Mouse (Mus musculus) c-Kit-positive CD71-positive TER-119-negative erythroid progenitor cells, embryonic 14.5 days (primary cell): Measurements from ENCODE around the gene Hsf2bp.
"Not testable (repeated sequence)": the region's sequence is repeated elsewhere in the genome, so short reads cannot be mapped to it uniquely, and the experiment has no call there.

Experiments used
- DNase-seq: peaks from one replicate; pipeline ENCODE4 v3.0.0-alpha.2; 2013; ENCODE audit warnings: low read depth

The Hsf2bp gene

DNA sequence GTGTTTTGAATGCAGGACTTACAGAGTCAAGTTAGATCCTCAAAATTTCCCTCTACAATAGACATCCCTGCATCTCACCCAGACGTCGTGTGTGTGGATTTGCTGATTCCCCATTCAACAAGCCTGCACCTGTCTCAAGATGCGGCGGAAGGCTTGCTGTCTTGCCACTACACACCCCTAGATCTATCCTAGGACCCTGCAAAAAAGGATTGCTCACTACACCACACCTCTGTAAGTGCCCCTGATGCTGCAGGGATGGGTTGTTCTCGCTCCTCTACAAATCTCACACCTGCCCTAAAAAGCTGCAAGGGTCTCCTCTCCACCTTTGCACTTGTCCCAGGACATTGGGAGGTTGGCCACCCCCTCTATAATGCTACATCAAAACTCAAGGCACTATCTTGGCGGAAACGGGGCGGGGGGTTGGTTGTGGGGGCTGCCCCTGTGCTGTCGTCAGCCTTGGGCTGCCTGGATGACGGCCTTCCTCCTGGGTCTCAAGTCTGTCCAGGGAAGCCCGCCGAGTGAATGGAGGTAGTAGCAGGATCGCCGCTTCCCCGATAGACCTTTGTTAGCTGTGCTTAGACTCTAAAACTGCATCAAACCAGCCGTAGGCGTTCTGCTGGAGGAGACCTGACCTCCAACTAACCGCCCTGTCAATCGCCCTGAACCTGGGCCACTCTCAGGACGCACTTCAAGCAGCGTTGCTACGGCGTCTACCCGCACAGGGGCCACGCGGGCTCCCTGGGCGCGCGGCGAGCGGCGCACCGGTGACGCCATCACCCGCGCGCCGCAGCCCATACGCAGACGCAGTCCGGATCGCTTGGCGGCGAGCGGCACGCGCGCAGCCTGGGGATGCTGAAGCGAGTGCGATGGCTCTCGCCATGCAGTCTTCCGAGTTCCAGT lies at the start of gene Hsf2bp, which contains the start of gene Rrp1b:
Hsf2bp (minus strand) TSS at position 741 of the 900 bp plus-strand sequence.
Rrp1b (plus strand) TSS at position 492 of the 900 bp plus-strand sequence.
- peak; percentile 59 for DNase-seq

DNA sequence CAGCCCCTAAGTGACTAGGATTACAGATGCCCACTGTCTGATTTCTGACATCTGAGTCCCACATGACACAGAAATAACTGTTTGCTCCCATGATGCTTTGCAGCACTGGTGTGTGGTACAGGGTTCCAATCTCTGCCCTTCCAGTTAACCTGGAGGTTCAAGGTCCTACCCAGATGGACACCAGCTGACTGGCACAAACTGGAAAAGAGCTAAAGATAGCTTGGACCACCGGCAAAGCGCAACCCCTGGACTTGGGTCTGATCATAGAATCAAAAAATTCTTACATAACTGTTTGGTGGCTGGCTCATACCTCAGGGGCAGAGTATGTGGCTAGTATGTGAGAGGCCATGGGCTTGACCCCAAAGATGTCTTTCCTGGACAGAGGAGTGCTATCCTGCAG lies 47.2 kb upstream of the Hsf2bp start:
- no peak for DNase-seq

DNA sequence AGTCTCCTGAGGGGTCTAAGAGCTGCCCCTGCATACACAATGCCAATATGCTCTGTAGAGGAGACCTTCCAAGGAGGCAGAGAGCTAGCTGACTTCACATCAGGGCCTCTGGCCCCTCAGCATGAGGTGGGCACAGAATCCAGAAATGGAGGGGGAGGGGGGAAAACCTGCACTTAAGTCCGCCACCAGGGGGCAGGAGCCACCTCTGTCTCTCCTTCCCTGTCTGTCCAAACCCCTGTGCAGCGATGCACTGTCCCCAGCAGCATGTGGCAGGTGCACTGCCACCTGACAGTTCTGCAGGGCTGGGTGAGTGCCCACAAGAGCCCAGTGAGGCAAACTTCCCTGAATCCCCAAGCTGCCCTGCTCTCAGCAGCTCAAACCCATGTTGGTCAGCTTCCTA lies 39.0 kb upstream of the Hsf2bp start:
- no peak for DNase-seq

DNA sequence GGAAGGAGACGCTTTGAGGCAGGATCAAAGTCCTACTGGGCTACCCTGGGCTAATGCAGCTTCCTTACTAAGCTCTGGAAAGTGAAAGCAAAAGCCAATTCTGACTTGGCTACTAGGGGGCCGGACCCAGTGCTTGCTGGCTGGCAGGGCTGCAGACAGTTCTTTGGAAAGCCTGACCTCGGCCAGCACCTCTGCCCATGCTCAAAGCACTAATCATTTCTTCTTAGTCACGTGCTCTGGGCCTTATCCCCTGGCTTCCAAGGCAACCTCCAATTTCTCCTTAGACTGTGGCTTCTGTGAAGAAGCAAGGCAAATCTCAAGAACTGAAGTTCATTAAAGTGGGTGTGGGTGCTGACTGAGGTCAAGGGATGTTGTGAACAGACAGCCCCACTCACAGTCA lies 38.5 kb upstream of the Hsf2bp start:
- DNase-seq: no peak

DNA sequence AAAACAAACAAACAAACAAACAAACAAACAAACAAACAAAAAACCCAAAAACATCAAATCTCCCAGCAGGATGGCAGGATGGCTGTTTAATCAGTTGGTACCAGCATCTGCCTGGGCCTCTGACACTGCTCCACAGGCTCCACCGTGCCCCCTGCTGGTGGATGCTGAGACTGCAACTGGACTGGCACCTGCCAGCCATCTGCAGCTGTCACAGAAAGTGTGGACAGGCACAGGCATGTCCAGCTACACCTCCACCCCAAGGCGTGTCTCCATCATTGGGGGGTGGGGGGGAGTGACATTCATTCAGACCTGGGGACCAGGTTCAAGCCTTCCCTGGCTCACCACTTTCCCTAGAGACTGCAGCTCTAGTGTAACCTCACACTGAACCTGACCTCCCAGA lies 37.2 kb upstream of the Hsf2bp start:
- DNase-seq: peak; percentile 61

DNA sequence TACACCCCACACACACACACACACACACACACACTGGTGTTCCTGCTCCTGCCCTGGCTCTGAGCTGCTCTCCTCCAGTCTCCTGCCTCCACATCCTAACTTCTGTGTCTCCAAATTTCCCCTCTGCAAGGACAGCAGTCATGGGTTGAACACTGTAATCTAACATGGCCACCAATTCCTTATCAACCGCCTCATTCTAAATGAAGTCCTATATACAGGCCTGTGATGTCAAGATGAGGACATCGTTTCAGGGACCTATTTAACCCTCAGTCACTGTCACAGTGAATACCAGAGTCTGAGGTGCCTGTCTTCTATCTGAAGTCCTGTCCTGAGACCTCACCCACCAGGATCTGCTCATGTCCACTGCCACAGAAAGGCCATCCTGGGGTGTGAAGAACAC lies 32.7 kb upstream of the Hsf2bp start:
- no peak for DNase-seq

DNA sequence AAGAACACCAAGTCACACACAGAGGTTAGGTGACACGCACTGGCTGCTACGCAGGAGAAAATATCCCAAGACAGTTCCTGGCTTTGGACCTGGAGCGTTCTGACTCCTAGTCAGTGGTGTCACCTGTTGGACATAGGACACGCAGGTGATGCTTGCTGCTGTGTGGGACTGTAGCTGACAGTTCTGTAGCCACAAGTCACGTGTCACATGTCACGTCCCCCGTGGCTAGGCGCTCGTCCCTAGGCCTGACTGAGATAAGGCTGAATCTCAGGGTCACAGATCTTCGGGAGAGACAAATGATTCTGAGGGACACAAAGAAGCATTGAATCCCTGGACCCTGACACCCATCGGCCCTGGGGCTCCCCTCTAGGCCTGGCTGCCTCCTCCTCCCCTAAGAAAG lies 32.2 kb upstream of the Hsf2bp start:
- no peak for DNase-seq

DNA sequence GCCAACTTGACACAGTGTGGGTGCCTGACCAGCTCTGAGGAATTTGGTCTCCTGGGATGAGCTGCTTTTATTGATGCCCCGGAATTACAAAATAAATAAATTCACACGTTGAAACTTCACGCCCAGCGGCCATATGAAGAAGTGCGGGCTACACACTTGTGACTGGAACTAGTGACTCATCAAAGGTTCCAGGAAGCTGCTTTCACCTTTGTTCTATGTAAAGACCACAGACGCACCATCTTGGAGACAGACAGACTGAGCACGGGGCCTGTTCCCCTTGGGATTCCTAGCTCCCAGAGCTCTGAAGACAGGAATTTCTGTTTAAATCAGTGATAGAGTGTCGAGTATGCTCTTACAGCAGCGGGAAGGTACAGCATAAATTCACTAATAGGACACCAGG lies 31.4 kb upstream of the Hsf2bp start:
- no peak for DNase-seq

DNA sequence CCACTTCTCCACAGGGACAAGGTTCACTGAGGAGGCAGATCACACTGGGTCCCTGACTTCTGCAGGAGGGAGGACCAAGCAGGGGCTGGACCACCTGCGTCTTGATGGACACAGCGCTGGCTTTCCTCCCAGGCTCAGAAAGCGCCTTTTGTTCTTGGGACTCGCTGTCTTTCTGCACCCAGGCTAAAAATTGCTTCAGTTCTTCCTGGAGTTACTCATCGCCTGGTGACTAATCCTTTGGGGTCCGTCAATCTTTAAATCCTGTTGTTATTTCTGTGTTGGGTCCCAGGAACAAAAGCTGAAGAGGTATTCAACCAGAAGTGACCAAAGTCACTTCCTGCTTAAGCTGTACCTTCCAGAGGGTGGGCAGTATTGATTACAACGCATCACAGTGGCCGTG lies 28.6 kb upstream of the Hsf2bp start:
- not testable (repeated sequence) for DNase-seq

DNA sequence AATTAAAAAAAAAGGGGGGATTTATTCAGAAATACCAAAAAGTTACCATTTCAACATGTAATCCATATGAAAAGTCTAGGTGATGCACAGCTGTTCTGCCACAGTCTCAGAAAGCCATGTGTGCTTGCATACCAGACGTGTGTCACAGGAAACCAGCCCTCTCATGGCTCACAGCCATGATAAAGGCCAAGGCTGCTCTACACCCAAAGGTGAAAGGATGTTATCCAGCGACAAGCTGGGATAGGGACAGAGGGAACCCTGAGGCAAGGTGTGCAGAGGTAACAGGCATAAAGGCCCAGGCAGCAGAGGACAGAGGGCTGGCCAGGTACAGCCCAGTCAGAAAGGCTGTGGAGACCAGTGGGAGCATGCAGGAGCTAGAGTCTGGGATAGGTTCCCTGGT lies 27.5 kb upstream of the Hsf2bp start:
- no peak for DNase-seq

DNA sequence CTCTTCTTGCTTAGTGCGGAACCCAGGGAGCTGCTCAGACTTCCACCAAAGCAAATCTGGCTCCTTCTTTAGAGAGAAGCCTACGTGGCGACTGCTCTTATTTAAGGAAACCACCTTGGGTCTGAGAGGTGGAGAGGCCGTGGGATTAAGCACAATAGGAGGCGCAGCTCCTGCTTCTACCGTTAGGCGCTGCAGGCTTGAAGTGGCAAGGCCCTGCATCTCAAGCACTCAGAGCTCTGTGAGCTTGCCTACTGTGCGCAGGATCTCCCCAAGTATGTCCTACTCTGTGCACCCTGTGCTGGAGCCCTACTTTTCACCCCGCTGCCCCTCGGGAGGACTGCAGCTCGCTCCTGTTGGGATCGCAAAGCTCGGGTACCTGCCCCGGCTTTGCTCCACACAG lies 25.1 kb upstream of the Hsf2bp start:
- DNase-seq: no peak

DNA sequence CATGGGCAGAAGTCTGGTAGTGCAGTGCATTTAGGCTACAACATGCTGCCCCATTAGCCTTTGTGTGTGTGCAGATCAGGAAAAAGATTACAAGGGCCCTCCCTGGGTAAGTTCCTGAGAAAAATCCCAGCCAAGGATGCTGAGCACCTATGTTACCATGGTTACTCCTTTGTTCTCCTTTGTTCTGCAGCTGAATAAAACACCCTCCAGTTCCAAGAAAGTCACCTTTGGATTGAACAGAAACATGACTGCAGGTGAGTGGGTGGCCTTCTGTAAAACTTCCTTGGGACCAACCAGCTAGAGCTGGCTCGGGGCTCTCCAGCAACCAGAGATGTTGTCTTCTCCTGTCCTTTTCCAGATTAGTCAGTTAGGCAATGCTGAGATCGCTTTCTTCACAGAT lies 22.9 kb upstream of the Hsf2bp start:
- no peak for DNase-seq

DNA sequence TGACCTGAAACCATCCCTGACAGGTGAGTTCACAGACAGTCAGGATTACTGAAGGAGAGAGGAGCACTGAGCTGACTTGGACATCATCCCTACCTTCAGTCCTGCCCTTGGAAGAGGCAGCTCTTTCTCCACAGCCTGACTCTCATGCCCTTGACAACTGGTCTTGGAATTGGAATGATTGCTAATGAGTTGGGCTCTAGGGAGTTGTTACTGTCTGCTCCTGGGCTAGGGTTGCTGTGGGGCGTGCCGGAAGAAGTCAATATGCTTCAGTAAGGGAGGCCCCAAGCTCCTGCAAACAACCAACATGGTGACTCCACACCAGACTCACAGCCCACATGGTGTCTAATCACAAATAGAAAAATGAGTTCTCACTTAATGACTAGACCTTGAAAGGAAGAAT lies 21.7 kb upstream of the Hsf2bp start:
- no peak for DNase-seq

DNA sequence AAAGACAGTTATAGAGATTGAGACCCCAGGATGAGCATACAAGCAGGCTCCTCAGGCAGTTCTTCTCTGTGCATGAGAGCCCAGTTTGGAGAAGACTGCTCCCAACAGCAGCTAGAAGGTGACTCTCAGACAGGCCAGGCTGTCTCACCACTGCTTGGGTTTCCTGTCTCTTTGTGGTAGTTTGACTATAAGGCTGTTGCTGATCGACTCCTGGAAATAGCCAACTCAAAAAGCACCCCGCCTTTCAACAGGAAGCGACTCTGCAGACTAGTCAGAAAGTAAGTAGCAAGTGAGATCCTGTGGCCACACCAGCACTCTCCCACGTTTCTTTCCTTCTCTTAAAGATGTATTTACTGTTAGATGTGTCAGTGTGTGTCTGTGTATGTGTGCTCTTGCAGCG lies 17.5 kb upstream of the Hsf2bp start:
- no peak for DNase-seq

DNA sequence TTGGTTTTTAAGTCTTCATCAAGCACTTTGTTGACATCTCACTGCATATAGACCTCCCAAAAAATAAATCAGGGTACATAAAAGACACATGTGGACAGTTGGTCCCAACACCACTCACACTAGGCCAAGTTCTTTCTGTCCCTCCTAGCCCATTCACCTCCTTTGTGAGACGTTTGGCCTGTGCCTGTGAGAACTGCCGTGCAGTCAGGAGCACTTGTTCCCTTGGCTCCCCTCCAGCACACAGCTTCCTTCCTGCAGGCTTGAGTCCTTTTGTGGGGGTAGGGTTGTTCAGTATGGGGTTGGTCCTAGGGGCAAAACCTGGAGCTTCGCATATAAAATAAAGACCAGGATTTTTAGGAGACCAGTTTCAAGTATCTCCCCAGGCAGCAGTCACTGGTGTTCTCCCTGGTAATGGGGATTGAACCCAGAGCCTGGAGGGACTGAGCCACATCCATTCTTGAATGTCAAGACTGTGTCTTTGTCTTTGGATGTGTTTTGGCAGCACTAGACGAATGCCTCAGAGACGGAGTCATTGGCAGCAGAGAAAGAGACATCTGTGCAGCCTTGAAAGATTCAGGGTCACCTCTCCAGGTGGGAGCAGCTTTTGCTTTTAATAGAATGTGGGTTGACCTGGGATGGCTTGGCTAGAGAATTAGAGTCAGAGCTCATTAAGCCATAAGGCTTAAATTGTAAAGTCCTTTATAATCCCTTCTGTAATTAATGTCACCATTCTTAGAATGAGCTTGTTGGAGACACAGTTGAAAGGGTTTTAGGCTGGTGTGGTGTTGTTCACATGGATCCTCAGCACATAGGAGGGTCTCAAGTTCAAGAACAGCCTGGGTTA lies 16.3 kb upstream of the Hsf2bp start:
- DNase-seq: no peak

DNA sequence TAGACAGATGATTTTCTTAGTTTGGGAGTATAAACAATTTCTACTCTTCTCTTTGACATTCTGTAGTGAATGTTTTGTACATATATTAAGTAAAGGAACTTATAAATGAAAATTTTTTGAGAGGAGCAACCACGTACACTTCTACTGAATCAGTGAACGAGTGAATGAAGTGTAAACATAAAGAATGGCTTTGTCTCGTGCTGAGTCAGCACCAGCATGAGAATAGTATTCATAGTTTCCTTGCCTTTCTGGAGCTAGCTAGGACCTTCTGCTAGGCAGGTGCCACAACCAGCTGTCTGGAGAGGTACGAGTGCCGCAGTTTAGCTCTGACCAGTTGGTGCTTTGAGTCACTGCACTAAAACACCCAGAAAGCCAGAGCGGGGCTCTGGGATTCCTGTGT lies 14.5 kb upstream of the Hsf2bp start:
- DNase-seq: no peak

DNA sequence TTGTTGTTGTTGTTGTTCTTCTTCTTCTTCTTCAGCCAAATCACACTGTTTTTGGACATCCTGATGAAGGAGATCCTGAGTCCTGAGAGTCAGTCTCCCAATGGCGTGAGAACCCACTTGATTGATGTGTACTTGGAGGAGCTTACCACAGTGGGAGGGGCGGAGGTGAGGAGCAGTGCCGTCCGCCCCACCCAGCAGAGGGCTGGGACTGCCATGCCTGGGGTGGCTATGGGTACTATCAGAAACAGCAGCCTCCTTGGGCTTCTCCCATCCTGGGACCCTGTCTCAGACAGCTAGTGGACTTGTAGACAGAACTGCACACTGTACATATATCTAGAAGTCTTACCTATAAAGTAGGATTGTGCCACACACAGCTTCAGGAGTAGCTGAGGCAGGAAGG lies 13.8 kb upstream of the Hsf2bp start:
- no peak for DNase-seq

DNA sequence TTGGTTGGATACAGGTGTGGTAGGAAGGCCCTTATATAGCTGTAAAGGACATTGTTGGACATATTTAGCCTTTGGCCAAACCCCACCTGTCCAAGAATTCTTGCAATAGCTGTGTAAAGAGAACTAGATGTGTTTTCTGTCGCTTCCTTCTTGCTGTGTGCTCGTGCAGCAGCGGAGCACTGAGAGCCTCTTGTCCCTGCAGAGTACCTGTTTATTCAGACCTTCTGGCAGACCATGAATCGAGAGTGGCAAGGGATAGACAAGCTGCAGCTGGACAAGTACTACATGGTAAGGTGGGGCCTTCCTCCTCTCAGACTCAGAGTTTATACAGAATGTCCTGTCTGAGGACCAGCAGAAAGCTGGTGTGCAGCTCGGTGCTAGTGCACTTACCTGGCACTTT lies 12.2 kb upstream of the Hsf2bp start:
- DNase-seq: no peak

DNA sequence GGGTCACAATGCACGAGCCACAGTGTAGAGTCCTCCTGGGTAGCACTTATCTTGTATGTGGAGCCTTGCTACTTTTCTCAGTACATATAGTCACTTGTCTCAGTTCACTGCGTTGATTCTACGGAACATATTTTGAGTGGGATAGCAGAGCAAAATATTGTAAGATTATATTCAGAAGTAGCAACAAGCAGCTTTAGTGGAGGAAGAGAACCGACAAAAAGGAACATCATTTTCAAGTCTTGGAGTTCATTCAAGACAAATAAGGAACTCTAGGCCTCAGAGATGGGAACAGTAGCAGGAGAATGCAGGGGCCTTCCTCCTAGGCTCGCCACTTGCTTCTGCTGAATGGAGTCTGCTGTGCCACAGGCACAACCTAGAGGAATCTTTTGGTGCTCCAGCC lies 10.4 kb upstream of the Hsf2bp start:
- DNase-seq: no peak

DNA sequence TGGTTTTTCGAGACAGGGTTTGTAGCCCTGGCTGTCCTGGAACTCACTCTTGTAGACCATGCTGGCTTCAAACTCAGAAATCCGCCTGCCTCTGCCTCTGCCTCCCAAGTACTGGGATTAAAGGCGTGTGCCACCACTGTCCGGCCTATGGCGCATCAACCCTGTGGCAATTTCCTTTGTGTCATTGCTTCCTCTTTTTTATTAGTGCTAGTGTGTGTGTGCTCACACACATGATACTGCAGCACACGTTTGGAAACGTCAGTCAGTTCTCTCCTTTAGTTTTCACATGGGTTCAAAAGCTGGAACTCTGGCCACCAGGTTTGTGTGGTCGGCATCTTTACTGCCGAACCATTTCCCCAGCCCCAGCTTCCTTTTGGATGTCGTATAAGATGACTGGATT lies 4.1 kb upstream of the Hsf2bp start:
- DNase-seq: no peak

DNA sequence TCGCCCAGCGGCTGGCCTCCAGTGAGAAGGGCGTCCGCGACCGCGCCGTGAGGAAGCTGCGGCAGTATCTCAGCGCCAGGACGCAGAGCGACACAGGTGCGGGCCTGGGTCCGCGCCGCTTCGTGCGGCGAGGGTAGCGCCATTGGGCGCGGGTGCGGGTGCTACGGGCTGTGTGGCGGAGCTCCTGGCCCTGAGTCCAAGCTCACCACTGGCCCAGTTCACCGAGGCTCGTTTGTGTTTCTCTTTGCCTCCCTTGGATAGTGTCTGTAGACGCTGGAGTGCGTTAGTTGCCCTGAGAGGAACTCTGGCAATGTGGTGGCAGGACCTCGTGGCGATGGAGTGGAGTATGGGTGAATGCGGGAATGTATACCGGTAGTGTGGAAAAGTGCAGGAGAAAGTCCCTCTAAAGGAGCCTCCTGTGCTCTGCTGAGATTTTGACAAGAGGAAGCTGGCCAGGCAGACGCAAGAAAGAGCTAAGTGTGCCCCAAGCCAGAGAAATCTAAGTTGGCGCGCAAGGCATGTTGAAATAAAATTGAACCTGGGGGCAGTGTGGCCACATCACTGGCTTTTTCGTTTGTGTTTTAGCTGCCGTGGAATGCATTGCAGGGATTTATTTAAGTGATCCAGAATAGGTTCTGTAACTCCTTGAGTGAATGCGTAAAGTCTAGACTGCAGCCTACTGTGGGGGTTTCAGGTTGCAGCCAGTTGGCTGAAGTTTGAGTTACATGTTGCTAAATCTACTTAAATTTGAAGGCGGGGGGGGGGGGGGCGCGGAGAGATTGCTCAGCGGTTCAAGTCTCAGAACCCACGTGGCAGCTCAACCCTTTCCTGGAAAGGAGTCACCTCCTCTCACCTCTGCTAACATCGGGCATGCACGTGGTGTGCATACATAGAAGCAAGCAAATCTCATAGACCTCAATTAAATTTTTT lies 625 bp upstream of the Hsf2bp start:
- peak; percentile 29 for DNase-seq

DNA sequence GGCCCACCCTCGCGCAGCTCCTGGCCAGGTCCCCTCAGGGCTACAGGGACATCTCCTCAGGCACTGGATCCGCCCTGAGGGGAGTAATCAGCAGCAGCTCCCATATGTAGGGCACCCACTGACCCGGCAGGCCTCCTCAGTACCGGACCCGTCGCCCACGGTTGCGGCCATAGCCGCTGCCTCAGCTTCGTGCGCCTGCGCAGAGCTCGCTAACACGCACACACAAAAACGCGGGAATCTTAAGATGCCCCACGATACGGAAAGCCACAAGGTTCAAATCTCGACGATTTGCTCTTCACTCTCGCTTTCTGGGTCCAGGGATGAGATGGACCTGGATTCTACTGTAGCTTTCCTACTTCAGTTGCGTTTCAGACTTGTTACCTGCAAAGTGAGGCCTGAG lies 1.8 kb downstream of the Hsf2bp start:
- DNase-seq: no peak
